In genomic region chr15:86194676-86195453, GRCm38 (mm10) we compare ENCODE assay signal across 7 mouse cellular contexts. TPM values are rescaled to one million over a fixed set of nuclear protein-coding genes. Genes with fewer than 3 reads are reported as not detected.
ATAC-seq lines count a peak whose summit lies in the region.
"Not testable (repeated sequence)": the region's sequence is repeated elsewhere in the genome, so short reads cannot be mapped to it uniquely, and the experiment has no call there.

No protein-coding gene starts in this region.

- H3K4me1 ChIP-seq in heart, embryonic 11.5 days (ENCODE audit: control insufficient read depth, insufficient read depth, low read length); hindbrain, embryonic 16.5 days (ENCODE audit: control insufficient read depth, insufficient read depth, low read depth, low read length); limb, embryonic 13.5 days; neural tube, embryonic 14.5 days (ENCODE audit: control insufficient read depth, insufficient read depth, low read length): not testable (repeated sequence)

- WGBS in heart, embryonic 11.5 days (ENCODE audit: insufficient replicate concordance) = 62% methylated on average over 55 of the region's 55 CpGs
- WGBS in hindbrain, embryonic 16.5 days = 86% methylated on average over 55 of the region's 55 CpGs
- 72% methylated on average over 55 of the region's 55 CpGs for WGBS in limb, embryonic 13.5 days
- WGBS in neural tube, embryonic 14.5 days = 78% methylated on average over 55 of the region's 55 CpGs

- H3K9me3 ChIP-seq in heart, embryonic 11.5 days (replicated peaks; ENCODE audit: control insufficient read depth, low read length); hindbrain, embryonic 16.5 days (ENCODE audit: control insufficient read depth, low read length); limb, embryonic 13.5 days; neural tube, embryonic 14.5 days (ENCODE audit: control insufficient read depth, low read length): not testable (repeated sequence)

- not testable (repeated sequence) for H3K27me3 ChIP-seq in heart, embryonic 11.5 days (ENCODE audit: control insufficient read depth, insufficient read depth, low read length); hindbrain, embryonic 16.5 days (replicated peaks; ENCODE audit: control insufficient read depth, insufficient read depth, low read length); limb, embryonic 13.5 days; neural tube, embryonic 14.5 days (ENCODE audit: control insufficient read depth, insufficient read depth, low read length)

- H3K27ac ChIP-seq in heart, embryonic 11.5 days (ENCODE audit: low read depth, low read length); hindbrain, embryonic 16.5 days (ENCODE audit: low read depth, low read length); limb, embryonic 13.5 days; neural tube, embryonic 14.5 days (ENCODE audit: low read depth, low read length): not testable (repeated sequence)

- not testable (repeated sequence) for H3K36me3 ChIP-seq in heart, embryonic 11.5 days (ENCODE audit: control insufficient read depth, insufficient read depth, low read length); hindbrain, embryonic 16.5 days (ENCODE audit: control insufficient read depth, insufficient read depth, low read length); limb, embryonic 13.5 days; neural tube, embryonic 14.5 days (ENCODE audit: control insufficient read depth, insufficient read depth, low read length)

- not testable (repeated sequence) for H3K4me3 ChIP-seq in heart, embryonic 11.5 days (ENCODE audit: low read depth, low read length); hindbrain, embryonic 16.5 days (ENCODE audit: low read length); limb, embryonic 13.5 days; neural tube, embryonic 14.5 days (ENCODE audit: low read depth, low read length)

- peak; percentile 80 for ATAC-seq in activated CD4-positive, CD25-positive, alpha-beta regulatory T cell, adult 4 months
- peak; percentile 98 for ATAC-seq in erythroblast, adult 5-6 weeks (replicated peaks; ENCODE audit: low FRiP score, poor library complexity, severe bottlenecking)
- ATAC-seq in heart, embryonic 11.5 days (replicated peaks; ENCODE audit: insufficient number of reproducible peaks, low FRiP score, low TSS enrichment) = peak; percentile 97
- peak; percentile 91 for ATAC-seq in hindbrain, embryonic 16.5 days
- ATAC-seq in limb, embryonic 13.5 days (ENCODE audit: low FRiP score, low read depth) = peak; percentile 81
- ATAC-seq in megakaryocyte, adult 5-6 weeks (ENCODE audit: poor library complexity, severe bottlenecking) = peak; percentile 89
- peak; percentile 90 for ATAC-seq in neural tube, embryonic 14.5 days (ENCODE audit: low read depth)

- H3K4me2 ChIP-seq in heart, embryonic 11.5 days; hindbrain, embryonic 16.5 days (ENCODE audit: low read length); limb, embryonic 13.5 days (replicated peaks); neural tube, embryonic 14.5 days (ENCODE audit: low read depth, low read length): not testable (repeated sequence)

- not testable (repeated sequence) for H3K9ac ChIP-seq in heart, embryonic 11.5 days (ENCODE audit: low read depth, low read length); hindbrain, embryonic 16.5 days (ENCODE audit: low read depth, low read length); limb, embryonic 13.5 days; neural tube, embryonic 14.5 days (replicated peaks; ENCODE audit: low read depth, low read length)

RNA-seq across cellular contexts. Expression of gene Cerk, which starts 8.9 kb away (rescaled TPM):
- polyA plus RNA-seq in activated CD4-positive, CD25-positive, alpha-beta regulatory T cell, adult 4 months (2017; shearing (Covaris generic)) = 1 to 10 TPM; 5.1 to 5.7 TPM
- 7.1 and 7.9 TPM in 2 replicates for total RNA-seq in erythroblast, adult 5-6 weeks (2015; ENCODE audit: low replicate concordance)
- 7.9 and 9.8 TPM in 2 replicates for total RNA-seq in erythroblast, adult 5-6 weeks (2017; ENCODE audit: low replicate concordance)
- polyA plus RNA-seq in heart, embryonic 11.5 days (2014; fragmentation: Nextera tagmentation; extraction: Ambion mirVana) = 10.1 and 10.6 TPM in 2 replicates
- polyA plus RNA-seq in hindbrain, embryonic 16.5 days (2015; fragmentation: Nextera tagmentation; extraction: Ambion mirVana) = 25.3 and 27.6 TPM in 2 replicates
- polyA plus RNA-seq in limb, embryonic 13.5 days (2015; fragmentation: Nextera tagmentation; extraction: Ambion mirVana) = 17.4 and 18.6 TPM in 2 replicates
- total RNA-seq in megakaryocyte, adult 5-6 weeks (2015) = 22.7 and 24.4 TPM in 2 replicates
- 35.4 and 41.2 TPM in 2 replicates for total RNA-seq in megakaryocyte, adult 5-6 weeks (2017)
- 27.0 and 36.8 TPM in 2 replicates for polyA plus RNA-seq in neural tube, embryonic 14.5 days (2014; fragmentation: Nextera tagmentation; extraction: Ambion mirVana)

RNA-seq across cellular contexts. Expression of gene Tbc1d22a, which starts 19.4 kb away (rescaled TPM):
- polyA plus RNA-seq in activated CD4-positive, CD25-positive, alpha-beta regulatory T cell, adult 4 months (2017; shearing (Covaris generic)) = 10 to 100 TPM; 10.6 to 13.1 TPM
- total RNA-seq in erythroblast, adult 5-6 weeks (2015; ENCODE audit: low replicate concordance) = 2.5 and 3.5 TPM in 2 replicates
- total RNA-seq in erythroblast, adult 5-6 weeks (2017; ENCODE audit: low replicate concordance) = 7.4 and 7.8 TPM in 2 replicates
- polyA plus RNA-seq in heart, embryonic 11.5 days (2014; fragmentation: Nextera tagmentation; extraction: Ambion mirVana) = 6.0 and 7.3 TPM in 2 replicates
- polyA plus RNA-seq in hindbrain, embryonic 16.5 days (2015; fragmentation: Nextera tagmentation; extraction: Ambion mirVana) = 12.6 and 13.2 TPM in 2 replicates
- 12.5 and 13.5 TPM in 2 replicates for polyA plus RNA-seq in limb, embryonic 13.5 days (2015; fragmentation: Nextera tagmentation; extraction: Ambion mirVana)
- 12.9 and 13.3 TPM in 2 replicates for total RNA-seq in megakaryocyte, adult 5-6 weeks (2015)
- total RNA-seq in megakaryocyte, adult 5-6 weeks (2017) = 19.0 and 24.1 TPM in 2 replicates
- 8.9 and 10.1 TPM in 2 replicates for polyA plus RNA-seq in neural tube, embryonic 14.5 days (2014; fragmentation: Nextera tagmentation; extraction: Ambion mirVana)
